Mouse (Mus musculus) bone marrow, adult 2 months (tissue): ENCODE measurements around the gene Ccr10.

ENCODE experiments used
- CTCF ChIP-seq: fragments of 200-500 bp; IDR thresholded peaks from 2 replicates; pipeline ENCODE4 v1.5.1; 2011; ENCODE audit warnings: low read length, control low read depth; ENCODE audit not compliant: control insufficient read depth, insufficient read depth
- POLR2A ChIP-seq: fragments of 200-500 bp; IDR thresholded peaks from 2 replicates; pipeline ENCODE4 v1.6.1; 2011; ENCODE audit warnings: low read depth, mild to moderate bottlenecking, control low read depth, low read length, borderline replicate concordance; ENCODE audit not compliant: control insufficient read depth

DNA sequence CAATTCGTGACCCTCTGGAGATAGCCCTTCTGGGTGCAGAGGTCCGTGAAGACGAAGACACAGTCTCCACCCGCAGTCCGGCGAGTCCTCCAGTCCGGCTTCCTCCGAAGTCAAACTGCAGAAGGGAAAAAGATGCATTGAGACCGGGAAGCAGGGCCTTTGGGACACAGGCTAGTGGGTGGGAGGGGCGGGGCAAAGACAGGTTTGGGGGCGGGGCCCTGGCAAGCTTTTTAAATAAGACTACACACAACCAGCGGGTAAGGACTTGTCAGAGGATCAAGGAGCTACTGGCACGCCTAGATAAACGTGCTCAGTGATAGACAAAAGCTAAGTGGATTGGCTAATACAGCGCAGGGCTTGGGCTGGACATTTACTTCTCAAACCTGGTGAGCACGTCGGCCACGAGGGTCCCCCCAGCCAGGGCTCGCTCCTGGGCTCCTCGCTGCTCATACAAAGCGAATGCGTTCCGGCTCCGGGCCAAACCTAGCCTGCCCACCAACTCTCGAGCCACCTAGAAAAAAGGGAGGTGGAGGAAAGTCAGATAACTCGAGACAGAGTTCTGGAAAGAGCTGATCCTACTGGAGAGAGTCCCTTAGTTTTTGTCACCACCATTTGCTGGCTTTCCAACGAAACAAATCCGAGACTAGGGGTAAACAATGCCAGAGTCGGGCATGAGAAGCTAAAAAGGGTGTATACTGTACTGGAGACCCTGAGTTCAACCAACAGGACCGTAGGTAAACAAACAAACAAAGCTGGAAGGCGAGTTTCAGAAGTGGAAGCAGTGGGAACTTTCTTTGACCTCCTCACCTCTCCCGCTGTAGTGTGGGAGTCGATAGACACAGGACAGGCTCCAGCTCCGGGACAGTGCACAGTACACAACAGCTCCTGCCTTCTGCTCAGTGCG lies 10.3 kb downstream of the Ccr10 start:
- TF ChIP-seq CTCF (no peak), POLR2A (no peak)
